10 mouse cellular contexts compared by ENCODE assay signal in genomic region chr12:5219913-5220575, GRCm38 (mm10).
DNase-seq lines count a peak whose midpoint lies in the region; ATAC-seq and TF ChIP-seq lines count a peak whose summit lies in the region.
"Had no signal": no experiment of that assay in that cellular context is flagged by ENCODE, and none has a peak within 500 bp of the region (broad histone marks: within the 10 kb centered on the region; RNA-seq: fewer than 3 reads in every experiment).

No protein-coding gene starts in this region.

- H3K4me3 ChIP-seq in gastrocnemius, adult 2 months, result peak overlapping the region; percentile 19; the same call in 1 of the 2 replicates
- H3K4me3 ChIP-seq in lung, embryonic 16.5 days (ENCODE audit: low read length), result no peak overlapping the region
- no peak overlapping the region for H3K4me3 ChIP-seq in midbrain, postnatal 0 days (ENCODE audit: low read depth, low read length)

- no peak overlapping the region for H3K9ac ChIP-seq in lung, embryonic 16.5 days (ENCODE audit: low read length)
- no peak overlapping the region for H3K9ac ChIP-seq in midbrain, postnatal 0 days (replicated peaks; ENCODE audit: low read length, poor library complexity, severe bottlenecking)

- peak; percentile 63 for ATAC-seq in lung, embryonic 16.5 days (ENCODE audit: low read depth)
- no peak; the same call in 1 of the 2 replicates for ATAC-seq in midbrain, postnatal 0 days (ENCODE audit: low FRiP score)
- ATAC-seq: CD4-positive, CD25-positive, alpha-beta regulatory T cell, adult 4 months had no signal

- no peaks in the 10 kb centered on the region for H3K9me3 ChIP-seq in lung, embryonic 16.5 days (ENCODE audit: control insufficient read depth, low read length)
- H3K9me3 ChIP-seq in midbrain, postnatal 0 days (ENCODE audit: low read length), result no peaks in the 10 kb centered on the region

- 53% methylated on average over 14 of the region's 14 CpGs for WGBS in lung, embryonic 16.5 days
- WGBS in midbrain, postnatal 0 days, result 51% methylated on average over 14 of the region's 14 CpGs

- no peaks in the 10 kb centered on the region for H3K36me3 ChIP-seq in lung, embryonic 16.5 days (ENCODE audit: control insufficient read depth, insufficient read depth, low read length)
- no peaks in the 10 kb centered on the region for H3K36me3 ChIP-seq in midbrain, postnatal 0 days (ENCODE audit: insufficient read depth, low read length)

- intact Hi-C loops in gastrocnemius, adult 2 months (cut with DNase I), result no loop called here
- intact Hi-C loops in heart, postnatal 10 days (cut with DNase I), result no loop called here

- H3K27me3 ChIP-seq in lung, embryonic 16.5 days (ENCODE audit: control insufficient read depth, insufficient read depth, low read depth, low read length), result no peaks in the 10 kb centered on the region
- H3K27me3 ChIP-seq in midbrain, postnatal 0 days (ENCODE audit: insufficient read depth, low read length), result no peaks in the 10 kb centered on the region

- H3K4me2 ChIP-seq in lung, embryonic 16.5 days (ENCODE audit: low read depth, low read length), result no peak overlapping the region
- H3K4me2 ChIP-seq in midbrain, postnatal 0 days (ENCODE audit: low read depth, low read length, poor library complexity, severe bottlenecking), result no peak overlapping the region

- H3K27ac ChIP-seq in gastrocnemius, adult 2 months, result peak overlapping the region; percentile 70
- no peak overlapping the region for H3K27ac ChIP-seq in lung, embryonic 16.5 days (ENCODE audit: low read length)
- peak overlapping the region; percentile 43; the same call in 1 of the 2 replicates for H3K27ac ChIP-seq in midbrain, postnatal 0 days (ENCODE audit: low read depth, low read length)

- DNase-seq in gastrocnemius, adult 2 months, result peak; percentile 64
- no peak for DNase-seq in gastrocnemius, adult 8-10 months (ENCODE audit: low spot score in 2 of 2)
- DNase-seq in lung, postnatal 4 days, result no peak
- DNase-seq in heart, postnatal 10 days, result peak; percentile 31 to 47
- peak; percentile 62 for DNase-seq in midbrain, postnatal 0 days (ENCODE audit: low spot score)
- no peak for DNase-seq in urinary bladder, postnatal 36 days (ENCODE audit: low spot score in 2 of 2)
- DNase-seq in cerebellum, adult 11-12 months, result no peak
- DNase-seq: kidney, adult 8-10 months had no signal

- no peaks in the 10 kb centered on the region for H3K4me1 ChIP-seq in lung, embryonic 16.5 days (replicated peaks; ENCODE audit: control insufficient read depth, insufficient read depth, low read length)
- peaks cover 6% of the 10 kb centered on the region; the same call in 1 of the 2 replicates for H3K4me1 ChIP-seq in midbrain, postnatal 0 days (ENCODE audit: insufficient read depth, low read length)

- no peak for TF ChIP-seq CTCF in gastrocnemius, adult 2 months (IDR thresholded peaks at IDR 0.05)
- TF ChIP-seq CTCF in midbrain, postnatal 0 days (IDR thresholded peaks at IDR 0.05), result no peak

Comparison
In these comparisons a context has a peak if more than half of its experiments do, and no peak if none do; other contexts are left out.
1. DNase-seq: peak in gastrocnemius, adult 2 months (single experiment), heart, postnatal 10 days (2 of 2) and midbrain, postnatal 0 days (single experiment); none in gastrocnemius, adult 8-10 months (0 of 2), lung, postnatal 4 days (0 of 2), urinary bladder, postnatal 36 days (0 of 2) and cerebellum, adult 11-12 months (single experiment).